Mouse (Mus musculus): ENCODE data around the gene Il7r. TPM values are rescaled to one million over a fixed set of nuclear protein-coding genes. Genes with fewer than 3 reads are reported as not detected.

Il7r gene
- polyA plus RNA-seq, 1 experiment from 2014 or later = 0.36 TPM

DNA sequence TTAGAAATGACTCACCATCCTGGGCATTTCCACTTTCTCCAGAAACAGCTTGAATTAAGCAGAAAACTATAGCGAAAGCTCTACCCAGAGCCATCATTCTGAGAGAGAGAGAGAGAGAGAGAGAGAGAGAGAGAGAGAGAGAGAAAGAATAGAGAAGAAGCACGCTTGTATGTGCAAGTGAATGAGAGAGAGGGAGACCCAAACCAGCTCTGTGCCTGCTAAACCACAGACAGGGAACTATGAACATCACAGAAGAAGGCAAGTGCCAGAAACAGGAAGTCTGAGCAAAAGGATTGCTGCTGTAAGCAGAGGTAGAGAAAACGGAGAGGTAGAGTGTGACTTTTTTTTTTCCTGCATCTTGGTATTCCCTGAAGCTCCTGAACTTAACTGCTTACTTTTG is 330 bp downstream of the Il7r start:
- no peaks in the 10 kb centered on the region for H3K27me3 ChIP-seq
- no peak for ATAC-seq (ENCODE audit: insufficient number of reproducible peaks, insufficient read depth, low FRiP score, low TSS enrichment)
- no peak overlapping the region for H3K4me2 ChIP-seq (replicated peaks)
- no peaks in the 10 kb centered on the region for H3K4me1 ChIP-seq
- no peaks in the 10 kb centered on the region for H3K9me3 ChIP-seq
- no peaks in the 10 kb centered on the region for H3K36me3 ChIP-seq
- no peak overlapping the region for H3K9ac ChIP-seq
- WGBS = 84% methylated on average over 3 of the region's 3 CpGs
- H3K4me3 ChIP-seq = no peak overlapping the region
- no peak overlapping the region for H3K27ac ChIP-seq

DNA sequence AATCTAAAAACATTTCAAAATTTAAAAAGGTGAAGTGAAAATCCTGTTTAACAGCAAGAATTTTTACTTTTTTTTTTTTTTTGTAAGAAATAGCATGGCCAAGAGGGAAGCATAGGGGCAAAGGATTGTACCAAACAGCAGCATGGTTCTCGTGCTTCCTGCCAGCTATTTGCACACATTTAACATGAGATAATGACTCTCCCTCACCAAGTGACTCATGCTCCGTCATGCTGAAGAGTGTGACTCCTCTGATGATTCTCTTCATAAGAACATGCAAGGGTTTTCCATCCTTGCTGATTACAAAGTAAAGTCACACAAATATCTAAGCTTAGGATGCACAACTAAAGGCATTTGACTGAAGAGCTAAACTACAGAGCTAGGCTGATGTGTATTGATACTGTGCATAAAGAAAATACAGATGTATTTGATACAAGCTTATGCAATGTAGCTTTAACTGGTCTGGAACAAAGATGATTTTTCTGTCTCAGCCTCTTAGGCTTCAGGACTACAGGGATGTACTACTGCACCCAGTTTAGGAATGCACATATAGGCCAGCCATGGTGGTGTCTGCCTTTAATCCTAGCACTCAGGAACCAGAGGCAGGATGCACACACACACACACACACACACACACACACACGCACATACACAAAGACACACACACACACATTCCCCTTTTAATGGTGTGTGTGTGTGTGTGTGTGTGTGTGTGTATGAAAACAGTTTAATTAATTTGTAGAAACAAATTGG is 1.6 kb downstream of the Il7r start:
- Histone ChIP-seq H3K27me3 (no peaks in the 10 kb centered on the region), H3K27ac (no peak overlapping the region), H3K36me3 (no peaks in the 10 kb centered on the region), H3K4me2 (replicated peaks) (no peak overlapping the region), H3K4me3 (no peak overlapping the region), H3K9me3 (no peaks in the 10 kb centered on the region), H3K9ac (no peak overlapping the region), H3K4me1 (no peaks in the 10 kb centered on the region)
- WGBS = 73% methylated on average over 3 of the region's 3 CpGs
- no peak for ATAC-seq (ENCODE audit: insufficient number of reproducible peaks, insufficient read depth, low FRiP score, low TSS enrichment)

DNA sequence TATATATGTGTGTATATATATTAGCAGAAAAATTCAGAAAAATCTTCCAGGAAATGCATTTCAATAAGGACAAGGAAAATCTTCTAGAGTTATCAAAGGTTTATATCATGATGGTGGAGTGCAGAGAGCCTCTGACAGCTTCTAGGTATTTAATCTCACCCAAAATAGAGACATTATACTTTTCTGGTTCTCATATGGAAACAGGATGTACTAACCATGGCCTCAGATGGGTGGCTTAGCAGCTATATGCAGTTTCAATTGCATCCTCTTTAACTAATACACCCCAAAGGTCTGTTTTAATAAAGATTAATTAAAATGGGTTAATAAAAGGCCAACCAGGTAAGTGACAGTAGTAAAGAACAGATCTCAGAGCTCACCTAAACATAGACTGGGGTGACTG is 3.6 kb downstream of the Il7r start:
- Histone ChIP-seq H3K4me3 (no peak overlapping the region), H3K4me2 (replicated peaks) (no peak overlapping the region), H3K36me3 (no peaks in the 10 kb centered on the region), H3K9me3 (no peaks in the 10 kb centered on the region), H3K4me1 (no peaks in the 10 kb centered on the region), H3K27ac (no peak overlapping the region), H3K27me3 (no peaks in the 10 kb centered on the region), H3K9ac (no peak overlapping the region)
- no peak for ATAC-seq (ENCODE audit: insufficient number of reproducible peaks, insufficient read depth, low FRiP score, low TSS enrichment)

DNA sequence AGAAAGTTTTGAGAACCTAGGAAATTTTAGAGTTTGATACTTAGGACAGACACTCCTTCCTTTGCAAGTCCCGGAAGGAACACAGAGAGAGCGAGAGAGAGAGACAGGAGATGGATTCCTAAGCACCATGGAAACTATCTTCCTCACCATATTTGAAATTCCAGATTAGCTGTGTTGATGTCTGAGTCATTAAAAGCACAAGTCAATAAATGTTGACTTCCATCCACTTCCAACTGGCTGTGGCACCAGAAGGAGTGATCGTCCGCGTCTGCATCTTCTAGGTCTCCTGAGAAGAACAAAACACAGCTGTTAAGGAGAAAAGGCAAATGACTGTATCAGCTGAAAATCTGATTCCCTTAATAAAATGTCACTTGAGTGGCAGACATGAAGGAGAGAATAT is 5.1 kb downstream of the Il7r start:
- Histone ChIP-seq H3K27me3 (no peaks in the 10 kb centered on the region), H3K9me3 (no peaks in the 10 kb centered on the region), H3K4me3 (no peak overlapping the region), H3K4me1 (no peaks in the 10 kb centered on the region), H3K27ac (no peak overlapping the region), H3K36me3 (no peaks in the 10 kb centered on the region), H3K9ac (no peak overlapping the region), H3K4me2 (replicated peaks) (no peak overlapping the region)
- WGBS = 81% methylated on average over 5 of the region's 5 CpGs
- no peak for ATAC-seq (ENCODE audit: insufficient number of reproducible peaks, insufficient read depth, low FRiP score, low TSS enrichment)

DNA sequence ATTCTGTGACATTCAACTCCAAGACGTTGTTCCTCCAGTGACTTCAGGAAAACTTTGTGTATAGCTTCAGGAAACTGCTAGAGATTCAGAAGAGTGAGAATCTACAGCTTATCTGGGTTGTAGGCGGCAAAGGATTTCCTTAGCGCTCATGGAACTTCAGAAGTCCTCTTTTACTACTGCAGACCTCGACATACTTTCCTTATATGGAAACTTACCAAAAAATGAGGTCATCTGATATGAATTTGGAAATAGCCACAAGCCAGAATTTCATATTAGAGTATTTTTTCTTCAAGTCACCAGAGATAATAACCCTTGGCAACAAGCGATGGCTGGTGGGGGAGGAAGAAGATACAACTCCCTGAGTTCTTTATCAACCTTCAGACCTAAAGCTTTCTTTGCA is 6.0 kb downstream of the Il7r start:
- Histone ChIP-seq H3K36me3 (no peaks in the 10 kb centered on the region), H3K27me3 (no peaks in the 10 kb centered on the region), H3K4me2 (replicated peaks) (no peak overlapping the region), H3K9ac (no peak overlapping the region), H3K9me3 (no peaks in the 10 kb centered on the region), H3K4me3 (no peak overlapping the region), H3K4me1 (no peaks in the 10 kb centered on the region), H3K27ac (no peak overlapping the region)
- WGBS = 82% methylated on average over 5 of the region's 5 CpGs
- no peak for ATAC-seq (ENCODE audit: insufficient number of reproducible peaks, insufficient read depth, low FRiP score, low TSS enrichment)

DNA sequence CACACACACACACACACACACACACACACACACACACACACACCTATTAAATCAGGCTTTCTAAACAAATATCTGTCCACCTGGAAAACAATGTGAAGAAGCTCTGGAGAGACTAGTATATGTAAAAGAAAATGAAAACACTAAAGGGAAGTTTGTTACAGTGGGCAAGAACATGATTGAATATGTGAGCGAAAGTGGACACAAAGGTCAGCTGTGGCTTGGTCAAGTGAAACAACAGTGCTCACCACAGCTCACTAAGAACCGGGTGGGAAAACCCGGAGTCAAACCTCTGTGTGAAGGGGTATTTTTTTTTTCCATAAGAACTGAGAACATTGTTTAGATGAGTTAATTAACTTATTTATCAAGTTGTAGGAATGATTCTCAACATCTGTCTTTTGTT is 6.9 kb downstream of the Il7r start:
- Histone ChIP-seq H3K27me3 (no peaks in the 10 kb centered on the region), H3K4me3 (no peak overlapping the region), H3K9me3 (no peaks in the 10 kb centered on the region), H3K9ac (no peak overlapping the region), H3K4me2 (replicated peaks) (no peak overlapping the region), H3K36me3 (no peaks in the 10 kb centered on the region), H3K4me1 (no peaks in the 10 kb centered on the region), H3K27ac (no peak overlapping the region)
- whole genome bisulfite sequencing = 86% methylated on average over 3 of the region's 3 CpGs
- ATAC-seq (ENCODE audit: insufficient number of reproducible peaks, insufficient read depth, low FRiP score, low TSS enrichment) = no peak

DNA sequence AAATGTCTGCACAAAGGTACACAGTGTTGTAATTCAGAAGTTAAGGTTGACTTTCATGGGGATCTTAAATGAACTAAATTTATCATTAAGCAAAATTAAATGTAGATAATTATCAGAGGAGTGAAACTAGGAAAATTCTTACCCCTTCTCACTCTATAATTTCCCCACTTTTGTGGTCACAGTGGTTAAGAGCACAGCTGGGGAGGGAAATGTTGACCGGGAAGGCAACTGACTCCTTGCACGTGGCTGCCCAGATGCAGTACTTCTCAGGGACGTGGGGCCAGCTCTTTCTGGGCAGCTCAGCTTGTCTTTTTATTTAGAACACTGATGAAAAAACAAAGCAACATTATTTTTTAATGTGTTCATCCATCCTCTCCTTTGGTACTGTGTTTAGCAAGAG is 37.9 kb downstream of the Il7r start:
- no peak overlapping the region for H3K4me2 ChIP-seq (replicated peaks)
- H3K9ac ChIP-seq = no peak overlapping the region
- H3K27me3 ChIP-seq = no peaks in the 10 kb centered on the region
- no peaks in the 10 kb centered on the region for H3K4me1 ChIP-seq
- no peak for ATAC-seq (ENCODE audit: insufficient number of reproducible peaks, insufficient read depth, low FRiP score, low TSS enrichment)
- no peak overlapping the region for H3K4me3 ChIP-seq
- H3K9me3 ChIP-seq = no peaks in the 10 kb centered on the region
- no peaks in the 10 kb centered on the region for H3K36me3 ChIP-seq
- no peak overlapping the region for H3K27ac ChIP-seq
- WGBS = 76% methylated on average over 3 of the region's 3 CpGs

DNA sequence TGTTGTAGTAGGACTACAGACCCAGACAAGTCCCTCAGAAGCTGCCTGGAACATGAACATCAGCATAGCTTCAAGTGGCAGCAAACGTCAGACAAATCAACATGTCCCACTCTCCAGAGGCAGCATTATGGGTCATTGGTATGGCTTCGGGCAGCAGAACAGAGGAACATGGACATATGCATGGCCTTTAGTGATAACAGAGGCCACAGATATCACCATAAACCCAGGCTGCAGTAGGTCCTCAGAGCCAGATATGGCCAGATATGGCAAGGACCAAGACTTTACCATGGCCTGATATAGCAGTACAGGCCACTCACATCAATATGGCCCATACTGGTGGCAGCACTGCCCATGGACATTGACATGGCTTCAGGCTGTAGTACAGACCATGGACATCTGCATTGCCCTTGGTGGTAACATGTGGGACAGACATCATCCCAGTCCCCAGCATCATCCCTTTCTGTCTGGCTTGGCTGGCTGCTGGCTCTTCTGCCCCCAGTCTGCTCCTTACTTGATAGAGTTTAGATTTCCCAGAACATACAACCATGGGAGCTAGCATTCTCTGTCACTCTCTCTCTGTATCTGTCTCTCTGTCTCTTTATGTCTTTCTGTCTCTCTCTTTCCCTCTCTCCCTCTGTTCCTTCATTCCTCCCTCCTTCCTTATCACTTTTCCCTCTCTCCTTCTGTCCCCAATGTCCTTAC is 40.4 kb downstream of the Il7r start:
- WGBS = 84% methylated on average over 2 of the region's 2 CpGs
- no peak for ATAC-seq (ENCODE audit: insufficient number of reproducible peaks, insufficient read depth, low FRiP score, low TSS enrichment)

DNA sequence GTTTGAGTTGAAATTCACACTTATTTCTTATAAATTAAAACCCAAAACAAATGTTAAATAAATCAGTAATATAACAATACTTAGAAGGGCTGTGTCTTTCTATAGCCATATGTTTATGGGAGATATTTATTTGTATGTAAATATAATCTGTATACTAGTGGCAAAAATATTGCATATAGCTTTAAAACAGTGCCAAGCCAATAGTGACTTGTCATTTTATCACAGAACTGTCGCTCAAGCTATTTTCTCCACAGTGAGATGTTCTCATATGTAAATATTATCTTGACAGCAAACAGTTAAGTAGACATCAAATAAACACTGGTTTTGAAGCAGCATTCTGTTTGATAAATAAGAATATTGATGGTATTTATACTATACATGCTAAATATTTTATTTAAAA is 56.8 kb downstream of the Il7r start:
- Histone ChIP-seq H3K9me3 (no peaks in the 10 kb centered on the region), H3K4me1 (no peaks in the 10 kb centered on the region), H3K4me2 (replicated peaks) (no peak overlapping the region), H3K27ac (no peak overlapping the region), H3K36me3 (no peaks in the 10 kb centered on the region), H3K4me3 (no peak overlapping the region), H3K27me3 (no peaks in the 10 kb centered on the region), H3K9ac (no peak overlapping the region)
- WGBS = 90% methylated on average over 1 of the region's 1 CpGs
- ATAC-seq (ENCODE audit: insufficient number of reproducible peaks, insufficient read depth, low FRiP score, low TSS enrichment) = no peak

More for the DNA sequence above, 40.4 kb downstream of the Il7r start:
- Histone ChIP-seq H3K27ac (no peak overlapping the region), H3K4me3 (no peak overlapping the region), H3K27me3 (no peaks in the 10 kb centered on the region), H3K4me2 (replicated peaks) (no peak overlapping the region), H3K9ac (no peak overlapping the region), H3K36me3 (no peaks in the 10 kb centered on the region), H3K4me1 (no peaks in the 10 kb centered on the region), H3K9me3 (no peaks in the 10 kb centered on the region)

DNA sequence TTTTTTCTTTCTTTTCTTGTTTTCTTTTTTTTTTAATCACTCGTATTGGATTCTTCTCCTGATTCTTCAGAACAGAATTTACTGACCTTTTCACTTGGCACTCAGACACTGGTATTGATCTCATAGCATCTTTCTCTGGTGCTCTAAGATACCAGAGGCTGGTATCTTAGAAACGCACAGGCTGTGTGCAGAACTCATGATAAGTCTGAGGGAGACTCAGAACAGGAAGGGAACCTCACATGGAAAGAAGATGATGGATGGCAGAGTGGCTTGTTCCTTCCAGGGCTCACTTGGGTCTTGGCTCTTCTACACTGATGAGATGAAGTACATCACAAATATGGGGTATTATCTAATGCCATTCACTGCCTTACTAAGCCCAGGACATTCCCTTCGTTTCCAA is 57.4 kb downstream of the Il7r start:
- H3K9ac ChIP-seq = no peak overlapping the region
- 67% methylated on average over 3 of the region's 3 CpGs for WGBS
- H3K4me1 ChIP-seq = no peaks in the 10 kb centered on the region
- no peaks in the 10 kb centered on the region for H3K27me3 ChIP-seq
- no peaks in the 10 kb centered on the region for H3K36me3 ChIP-seq
- H3K4me3 ChIP-seq = no peak overlapping the region
- no peaks in the 10 kb centered on the region for H3K9me3 ChIP-seq
- H3K4me2 ChIP-seq (replicated peaks) = no peak overlapping the region
- no peak overlapping the region for H3K27ac ChIP-seq
- ATAC-seq (ENCODE audit: insufficient number of reproducible peaks, insufficient read depth, low FRiP score, low TSS enrichment) = no peak

DNA sequence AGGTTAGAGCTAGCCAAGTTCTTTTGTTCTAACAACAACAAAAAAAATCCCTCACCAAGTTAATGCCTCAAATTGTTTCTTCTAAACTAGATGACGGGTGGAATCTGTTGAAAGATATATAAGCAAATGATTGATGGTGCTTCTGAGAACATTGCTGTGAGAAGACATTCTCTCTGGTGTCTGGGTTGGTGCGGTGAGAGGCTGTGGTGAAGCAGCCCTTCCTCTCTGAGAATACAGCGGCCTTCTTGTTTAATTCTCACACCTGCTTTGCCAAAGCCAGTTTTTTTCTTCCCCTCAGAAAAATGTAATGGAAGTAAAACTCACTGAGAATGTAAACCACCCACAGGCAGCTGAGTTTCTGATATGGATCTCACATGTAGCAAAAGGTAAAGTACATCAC is 57.8 kb downstream of the Il7r start:
- no peaks in the 10 kb centered on the region for H3K36me3 ChIP-seq
- H3K4me2 ChIP-seq (replicated peaks) = no peak overlapping the region
- WGBS = 75% methylated on average over 3 of the region's 3 CpGs
- no peak overlapping the region for H3K27ac ChIP-seq
- H3K27me3 ChIP-seq = no peaks in the 10 kb centered on the region
- no peaks in the 10 kb centered on the region for H3K4me1 ChIP-seq
- no peak overlapping the region for H3K4me3 ChIP-seq
- H3K9me3 ChIP-seq = no peaks in the 10 kb centered on the region
- ATAC-seq (ENCODE audit: insufficient number of reproducible peaks, insufficient read depth, low FRiP score, low TSS enrichment) = no peak
- no peak overlapping the region for H3K9ac ChIP-seq

DNA sequence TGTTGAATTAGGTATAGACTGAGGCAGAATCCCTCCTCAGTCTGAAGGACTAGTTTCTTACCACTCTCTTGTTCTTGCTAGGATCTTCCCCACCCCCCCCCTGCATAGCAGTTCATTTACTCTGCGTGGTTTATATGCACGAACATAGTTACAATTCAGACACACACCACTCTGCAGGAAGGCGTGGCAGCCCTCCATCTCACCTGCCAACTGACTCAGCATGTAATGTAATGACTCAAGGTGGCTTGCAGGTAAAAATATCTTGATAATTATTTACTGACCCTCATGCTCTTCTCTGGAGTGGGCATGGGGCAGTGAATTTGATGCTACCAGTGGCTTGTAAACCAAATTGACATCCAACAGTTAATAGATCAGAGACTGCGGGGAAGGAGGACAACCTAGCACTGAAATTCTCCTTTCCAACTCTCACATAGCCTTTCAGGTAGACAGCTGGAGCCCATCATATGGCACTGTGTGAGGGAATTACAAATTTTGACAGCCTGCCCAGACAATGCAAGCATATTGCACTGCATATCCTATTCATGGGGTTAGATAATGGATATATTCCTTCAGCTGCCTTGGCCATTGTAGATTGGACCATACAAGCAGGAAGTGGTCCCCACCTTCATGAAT is 58.8 kb downstream of the Il7r start:
- no peak overlapping the region for H3K9ac ChIP-seq
- WGBS = 87% methylated on average over 4 of the region's 4 CpGs
- no peak for ATAC-seq (ENCODE audit: insufficient number of reproducible peaks, insufficient read depth, low FRiP score, low TSS enrichment)
- H3K4me3 ChIP-seq = no peak overlapping the region
- no peaks in the 10 kb centered on the region for H3K27me3 ChIP-seq
- no peaks in the 10 kb centered on the region for H3K36me3 ChIP-seq
- no peaks in the 10 kb centered on the region for H3K4me1 ChIP-seq
- no peaks in the 10 kb centered on the region for H3K9me3 ChIP-seq
- H3K27ac ChIP-seq = no peak overlapping the region
- H3K4me2 ChIP-seq (replicated peaks) = no peak overlapping the region

All from embryonic facial prominence, embryonic 12.5 days (tissue).